Mouse (Mus musculus): Measurements from ENCODE around the gene Bgn. TPM values are rescaled to one million over a fixed set of nuclear protein-coding genes. Genes with fewer than 3 reads are reported as not detected.

Gene Bgn
- total RNA-seq, 2 experiments from 2014 or later = 1.4 TPM; not detected in 1

- no peak for ATAC-seq (replicated peaks; ENCODE audit: poor library complexity)
Observed at GRCm38 (mm10) chrX:73486920-73487319, 3.5 kb downstream of the Bgn start.

- ATAC-seq (replicated peaks; ENCODE audit: poor library complexity) = no peak
Observed at GRCm38 (mm10) chrX:73490186-73490585, 6.8 kb downstream of the Bgn start.

GRCm38 (mm10) chrX:73490804-73491203 lies 7.4 kb downstream of the Bgn start:
- ATAC-seq (replicated peaks; ENCODE audit: poor library complexity) = no peak

GRCm38 (mm10) chrX:73493567-73493966 lies 10.2 kb downstream of the Bgn start:
- ATAC-seq (replicated peaks; ENCODE audit: poor library complexity) = peak; percentile 92

DNA sequence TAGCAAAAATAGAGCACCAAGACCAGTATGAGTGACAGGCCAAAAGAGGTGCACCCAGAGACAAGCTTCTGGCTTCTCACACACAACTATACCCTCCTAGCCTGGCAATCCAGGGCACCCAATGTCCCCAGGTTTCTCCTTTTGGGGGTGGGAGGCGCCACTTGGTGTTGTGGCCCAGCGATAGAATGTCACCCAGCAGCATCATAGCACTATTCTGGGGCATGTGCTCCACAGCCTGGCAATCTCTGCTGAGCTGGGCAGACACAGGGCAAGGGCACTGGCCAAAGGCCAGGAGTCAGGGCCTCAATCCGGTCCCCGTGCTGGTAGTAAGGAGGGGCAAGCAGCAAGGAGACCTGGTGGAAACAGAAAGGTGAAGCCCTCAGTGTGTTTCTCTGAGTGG lies 13.3 kb downstream of the Bgn start:
- ATAC-seq (replicated peaks; ENCODE audit: poor library complexity) = no peak

DNA sequence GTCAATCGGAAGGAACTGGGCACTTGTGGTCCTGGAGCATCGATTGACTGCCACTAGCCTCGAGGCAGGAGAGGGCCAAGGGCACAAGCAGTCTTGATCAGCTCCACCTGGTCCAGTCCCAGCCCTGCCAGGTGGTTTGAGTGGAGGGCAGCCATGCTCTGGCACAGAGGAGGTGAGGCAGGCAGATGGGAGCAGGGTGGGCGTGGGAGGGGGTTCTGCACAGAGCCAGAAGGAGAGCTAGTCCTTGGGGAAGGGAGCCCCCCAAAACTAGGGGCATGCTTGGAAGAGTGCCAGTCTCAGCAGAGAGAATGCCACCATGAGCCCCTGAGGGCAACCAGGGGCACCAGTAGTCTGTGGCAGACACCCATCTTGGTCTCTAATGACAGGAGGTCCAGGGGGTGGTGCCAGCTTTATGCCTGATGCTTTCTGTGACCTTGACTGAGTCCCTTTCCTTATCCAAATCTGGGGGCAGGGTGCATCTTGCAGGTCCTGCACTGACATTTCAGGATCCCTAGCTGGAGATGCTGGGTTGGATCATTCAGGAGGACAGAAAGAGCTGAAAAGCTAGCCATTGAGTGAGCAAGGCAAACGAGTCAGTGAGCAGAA lies 21.8 kb downstream of the Bgn start:
- no peak for ATAC-seq (replicated peaks; ENCODE audit: poor library complexity)

DNA sequence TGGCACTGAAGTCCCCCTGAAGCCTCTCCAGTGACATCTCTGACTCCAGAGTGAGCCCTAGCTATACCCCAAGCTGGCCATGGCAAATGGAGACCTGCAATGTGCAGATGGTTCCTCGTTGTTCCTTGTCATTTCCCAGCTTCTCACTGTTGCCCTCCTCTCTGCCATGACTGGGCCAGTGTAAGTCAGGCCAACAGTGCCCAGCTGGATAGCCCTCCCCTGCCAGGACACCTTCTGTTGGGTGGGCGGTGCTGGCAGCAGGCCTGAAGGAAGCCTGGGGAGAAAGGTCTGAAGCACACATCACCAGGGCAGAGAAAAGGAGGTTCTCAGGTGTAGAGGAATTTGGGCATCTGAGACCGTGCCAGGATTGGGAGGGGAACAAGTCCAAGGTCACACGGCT lies 23.2 kb downstream of the Bgn start:
- ATAC-seq (replicated peaks; ENCODE audit: poor library complexity) = no peak

DNA sequence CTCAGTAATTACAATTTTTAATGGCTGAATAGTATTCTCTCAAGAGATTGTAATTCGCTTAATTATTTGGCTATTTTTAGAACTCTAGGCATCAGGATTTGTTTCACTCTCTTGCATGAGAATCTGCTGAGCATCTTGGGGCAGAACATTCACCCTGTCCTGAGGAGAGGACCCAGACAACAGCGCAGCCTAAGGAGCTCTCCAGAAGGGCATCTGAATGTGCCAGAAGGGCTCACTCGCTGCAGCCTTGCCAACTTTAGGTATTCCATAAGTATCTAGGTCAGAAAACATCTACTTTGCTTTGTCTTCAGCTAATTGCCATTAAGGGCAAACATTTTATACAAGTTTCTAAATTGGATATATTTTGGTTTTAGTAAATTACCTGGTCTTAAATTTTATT lies 25.8 kb downstream of the Bgn start:
- no peak for ATAC-seq (replicated peaks; ENCODE audit: poor library complexity)

GRCm38 (mm10) chrX:73512904-73513303 lies 29.5 kb downstream of the Bgn start:
- ATAC-seq (replicated peaks; ENCODE audit: poor library complexity) = no peak

GRCm38 (mm10) chrX:73516556-73516955 lies 33.2 kb downstream of the Bgn start:
- no peak for ATAC-seq (replicated peaks; ENCODE audit: poor library complexity)

DNA sequence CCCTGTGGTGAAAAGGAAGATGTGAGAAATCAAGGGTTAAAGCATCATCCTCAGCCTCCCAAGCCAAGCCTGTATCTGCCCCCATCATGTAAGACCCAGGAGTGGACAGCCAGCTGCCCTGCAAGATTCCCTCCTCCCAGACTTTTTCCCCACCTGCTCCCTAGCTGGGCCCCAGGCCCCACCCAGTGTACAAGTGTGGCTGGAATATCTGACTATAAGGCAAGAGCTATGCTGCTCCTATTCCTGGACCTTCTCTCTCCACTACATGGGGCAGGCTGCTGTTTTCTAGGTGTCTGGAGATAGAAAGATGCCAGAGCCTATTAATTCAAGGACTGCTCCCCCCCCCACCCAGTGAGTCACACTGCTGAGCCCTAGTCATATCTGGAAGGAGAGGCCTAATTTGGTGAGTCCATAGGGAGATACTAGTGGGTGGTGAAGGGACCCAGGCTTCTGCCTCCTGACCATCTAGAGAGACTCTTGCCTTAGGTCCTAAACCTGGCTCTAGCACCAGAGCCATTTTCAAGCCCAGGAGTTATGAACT lies 33.7 kb downstream of the Bgn start:
- ATAC-seq (replicated peaks; ENCODE audit: poor library complexity) = no peak

DNA sequence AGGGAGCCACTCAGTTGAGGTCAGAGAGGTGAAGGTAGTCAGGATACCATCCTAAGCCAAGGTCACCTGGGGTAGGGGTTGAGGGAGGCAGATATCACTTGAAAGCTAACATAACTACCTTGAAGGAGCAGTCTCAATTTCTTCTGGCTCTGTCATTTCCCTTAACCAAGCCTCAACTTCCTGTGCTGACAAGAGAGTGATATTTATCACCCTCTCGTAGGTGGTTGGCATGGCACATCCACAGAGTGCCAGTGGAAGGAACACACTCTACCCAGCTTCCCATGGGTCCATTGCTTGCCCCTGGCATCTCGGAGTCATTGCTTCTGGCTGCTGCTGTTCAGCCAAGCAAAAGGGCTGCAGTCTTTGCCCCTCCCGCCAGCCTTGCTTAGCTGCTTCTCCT lies 37.3 kb downstream of the Bgn start:
- 0 out of 2 replicates have a peak, but pooled peaks have one; percentile 20 for ATAC-seq (replicated peaks; ENCODE audit: poor library complexity)

DNA sequence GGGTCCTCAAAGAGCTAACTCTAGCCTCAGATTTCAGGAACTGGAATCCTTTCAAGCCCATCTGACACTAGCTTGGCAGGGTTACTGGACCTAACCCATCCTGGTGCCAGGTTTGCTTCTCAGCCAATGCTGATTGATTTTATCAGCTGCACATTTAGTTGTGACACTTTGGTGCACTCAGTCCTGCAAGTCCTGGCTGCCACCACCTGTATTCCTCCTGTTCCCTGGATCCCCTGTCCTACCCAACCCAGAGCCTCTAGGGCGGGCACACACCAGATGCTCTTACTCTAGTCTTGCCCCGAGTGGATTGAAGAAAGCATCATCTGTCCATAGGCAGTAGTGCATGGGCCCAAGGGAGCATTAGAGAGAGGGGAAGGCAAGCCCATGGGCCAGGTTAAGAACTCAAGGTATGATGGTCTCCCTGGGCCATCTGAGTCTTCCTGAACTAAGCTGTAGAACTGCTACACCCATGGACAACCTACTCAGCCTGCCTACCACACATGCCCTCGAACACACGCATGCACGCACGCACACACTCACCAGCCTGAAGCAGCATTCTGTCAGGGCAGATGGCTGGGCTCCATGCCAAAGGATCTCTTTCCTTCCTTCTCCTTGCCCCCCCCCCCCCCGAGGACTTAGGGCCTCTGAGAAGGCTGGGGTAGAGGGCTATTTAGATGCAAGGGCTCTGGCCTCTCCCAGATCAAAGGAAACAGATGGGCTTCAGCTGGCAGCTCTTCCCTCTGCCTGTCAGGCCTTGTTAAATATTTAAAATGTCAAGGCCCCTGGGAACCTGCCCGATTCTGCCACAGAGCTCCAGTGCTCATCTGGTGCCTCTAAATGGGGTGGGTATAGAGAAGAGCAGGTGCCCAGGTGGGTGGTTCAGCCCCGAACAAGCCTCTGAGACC lies 41.2 kb downstream of the Bgn start:
- ATAC-seq (replicated peaks; ENCODE audit: poor library complexity) = peak; percentile 29; the same call in 1 of the 2 replicates

DNA sequence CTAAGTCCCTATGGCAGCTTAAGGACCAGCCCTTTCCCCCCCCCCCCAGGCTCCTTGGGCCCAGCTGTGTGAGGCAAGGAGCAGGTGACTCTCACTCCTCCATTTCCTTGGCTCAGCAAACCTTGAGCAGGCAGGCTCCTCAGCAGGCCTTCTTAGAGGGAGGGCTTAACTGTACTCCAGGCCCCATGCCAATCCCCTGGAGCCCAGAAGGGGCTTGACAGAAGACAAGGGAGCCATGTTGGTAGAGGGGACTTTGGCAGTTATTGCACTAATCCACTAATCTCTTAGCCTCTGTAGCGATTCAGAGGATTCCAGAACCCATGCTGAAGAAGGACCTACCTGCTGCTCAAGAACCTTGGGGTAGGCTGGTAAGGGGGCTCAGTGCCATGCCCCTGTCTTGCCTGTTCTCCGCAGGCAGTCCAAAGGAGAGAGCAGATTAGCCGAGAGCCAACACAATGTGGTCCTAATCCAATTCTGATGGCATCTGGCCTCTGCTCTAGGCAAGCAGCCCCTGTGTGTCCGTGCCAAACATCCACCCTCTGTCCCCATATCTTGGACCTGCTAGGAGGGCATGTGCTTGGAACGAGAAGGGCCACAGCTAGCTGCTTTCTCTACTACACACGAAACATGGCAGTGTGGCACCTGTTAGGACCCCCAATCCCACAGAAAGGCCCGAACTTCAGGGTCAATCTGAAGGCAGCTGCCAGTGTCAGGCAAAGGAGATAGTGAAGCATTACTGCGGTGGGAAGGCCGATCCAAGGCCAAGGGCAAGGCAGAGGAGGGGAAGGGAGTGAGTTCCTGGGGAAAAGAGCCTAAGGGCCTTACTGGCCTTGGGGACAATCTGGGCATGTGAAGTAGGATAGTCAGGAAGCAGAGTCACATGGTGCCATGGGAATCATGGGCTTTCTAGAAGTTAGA lies 42.1 kb downstream of the Bgn start:
- ATAC-seq (replicated peaks; ENCODE audit: poor library complexity) = no peak

- ATAC-seq (replicated peaks; ENCODE audit: poor library complexity) = peak; percentile 76
Observed at GRCm38 (mm10) chrX:73526410-73526887, 43.0 kb downstream of the Bgn start.

- ATAC-seq (replicated peaks; ENCODE audit: poor library complexity) = no peak
Observed at GRCm38 (mm10) chrX:73537875-73538274, 54.5 kb downstream of the Bgn start.

GRCm38 (mm10) chrX:73543340-73543739 lies 59.9 kb downstream of the Bgn start:
- 0 out of 2 replicates have a peak, but pooled peaks have one; percentile 29 for ATAC-seq (replicated peaks; ENCODE audit: poor library complexity)
